9 mouse cellular contexts compared by ENCODE assay signal in the genomic region with DNA sequence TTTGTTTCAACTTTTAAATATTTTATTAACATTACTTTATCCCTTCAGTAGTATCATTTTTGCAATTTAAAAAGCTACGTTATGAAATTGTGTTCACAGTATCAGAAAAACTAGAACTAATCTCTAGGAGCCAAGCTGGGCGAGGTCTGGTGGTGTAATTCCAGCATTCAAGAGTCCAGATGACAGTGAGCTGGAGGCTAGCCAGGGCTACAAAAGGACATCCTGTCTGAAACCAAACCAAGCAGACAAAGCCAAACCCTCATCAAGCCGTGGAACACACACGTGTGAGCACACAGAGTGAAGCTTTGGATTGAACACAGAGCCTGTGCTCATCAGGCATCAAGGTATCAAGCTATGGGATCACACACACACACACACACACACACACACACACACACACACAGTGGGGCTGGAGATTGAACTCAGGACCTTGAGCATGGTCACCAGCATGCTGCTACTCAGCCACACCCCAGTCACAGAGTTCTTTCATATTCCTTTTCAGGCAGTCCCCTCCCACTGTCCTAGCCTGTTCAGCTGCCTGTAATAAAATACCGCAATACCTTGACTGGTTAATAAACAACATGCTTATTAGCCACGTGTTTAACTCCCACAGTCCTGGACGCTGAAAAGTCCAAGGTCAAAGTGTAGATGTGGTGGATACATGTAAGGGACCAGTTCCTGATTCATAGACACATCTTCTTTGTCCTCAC. TPM values are rescaled to one million over a fixed set of nuclear protein-coding genes. Genes with fewer than 3 reads are reported as not detected.
A peak's percentile ranks its signal among the peaks of the same experiment; 100 is the strongest.
DNase-seq lines count a peak whose midpoint lies in the region; ATAC-seq and TF ChIP-seq lines count a peak whose summit lies in the region.
"Had no signal": no experiment of that assay in that cellular context is flagged by ENCODE, and none has a peak within 500 bp of the region (broad histone marks: within the 10 kb centered on the region; RNA-seq: fewer than 3 reads in every experiment).

No protein-coding gene starts in this region.

- H3K27ac ChIP-seq in midbrain, postnatal 0 days (ENCODE audit: low read depth, low read length), result no peak overlapping the region
- H3K27ac ChIP-seq in midbrain, embryonic 14.5 days (replicated peaks; ENCODE audit: low read depth, low read length), result no peak overlapping the region
- H3K27ac ChIP-seq in heart, adult 2 months, result no peak overlapping the region
- no peak overlapping the region for H3K27ac ChIP-seq in stomach, postnatal 0 days (replicated peaks)
- H3K27ac ChIP-seq in midbrain, embryonic 13.5 days, result no peak overlapping the region
- H3K27ac ChIP-seq in forebrain, embryonic 14.5 days (ENCODE audit: low read depth, low read length), result no peak overlapping the region
- H3K27ac ChIP-seq: embryonic facial prominence, embryonic 13.5 days had no signal

- intact Hi-C loops in heart, adult 2 months (cut with DNase I), result no loop called here

- 81% methylated on average over 7 of the region's 7 CpGs for WGBS in midbrain, postnatal 0 days
- 81% methylated on average over 7 of the region's 7 CpGs for WGBS in midbrain, embryonic 14.5 days
- WGBS in heart, adult 2 months, result 20% methylated on average over 7 of the region's 7 CpGs
- WGBS in stomach, postnatal 0 days, result 36% methylated on average over 7 of the region's 7 CpGs
- 87% methylated on average over 7 of the region's 7 CpGs for WGBS in midbrain, embryonic 13.5 days
- WGBS in forebrain, embryonic 14.5 days, result 75% methylated on average over 7 of the region's 7 CpGs

- peak; percentile 69; the same call in 1 of the 2 replicates for TF ChIP-seq EP300 in heart, adult 2 months (IDR thresholded peaks at IDR 0.05; ENCODE audit: insufficient read depth, low read depth, low read length)
- no peak for TF ChIP-seq EP300 in stomach, postnatal 0 days (optimal IDR thresholded peaks at IDR 0.05)

- ATAC-seq in midbrain, postnatal 0 days (ENCODE audit: low FRiP score), result no peak
- ATAC-seq in midbrain, embryonic 14.5 days (ENCODE audit: low FRiP score, low TSS enrichment), result no peak
- ATAC-seq in stomach, postnatal 0 days (ENCODE audit: low FRiP score, low TSS enrichment), result peak; percentile 61
- no peak for ATAC-seq in midbrain, embryonic 13.5 days
- no peak for ATAC-seq in forebrain, embryonic 14.5 days

- H3K9ac ChIP-seq in midbrain, postnatal 0 days (replicated peaks; ENCODE audit: low read length, poor library complexity, severe bottlenecking), result no peak overlapping the region
- no peak overlapping the region for H3K9ac ChIP-seq in midbrain, embryonic 14.5 days (replicated peaks; ENCODE audit: low read length)
- no peak overlapping the region for H3K9ac ChIP-seq in heart, adult 2 months (ENCODE audit: low read depth, low read length)
- no peak overlapping the region for H3K9ac ChIP-seq in stomach, postnatal 0 days (ENCODE audit: low read length)
- H3K9ac ChIP-seq in midbrain, embryonic 13.5 days (replicated peaks), result no peak overlapping the region
- no peak overlapping the region for H3K9ac ChIP-seq in forebrain, embryonic 14.5 days (ENCODE audit: low read length)
- H3K9ac ChIP-seq: embryonic facial prominence, embryonic 13.5 days had no signal

- no peaks in the 10 kb centered on the region for H3K27me3 ChIP-seq in midbrain, postnatal 0 days (ENCODE audit: insufficient read depth, low read length)
- H3K27me3 ChIP-seq in midbrain, embryonic 14.5 days (ENCODE audit: control insufficient read depth, insufficient read depth, low read length), result no peaks in the 10 kb centered on the region
- no peaks in the 10 kb centered on the region for H3K27me3 ChIP-seq in heart, adult 2 months (ENCODE audit: control insufficient read depth, insufficient read depth, low read length)
- H3K27me3 ChIP-seq in stomach, postnatal 0 days (ENCODE audit: control insufficient read depth, insufficient read depth, low read length), result no peaks in the 10 kb centered on the region
- H3K27me3 ChIP-seq in midbrain, embryonic 13.5 days, result no peaks in the 10 kb centered on the region
- no peaks in the 10 kb centered on the region for H3K27me3 ChIP-seq in forebrain, embryonic 14.5 days (replicated peaks; ENCODE audit: control insufficient read depth, insufficient read depth, low read length)
- H3K27me3 ChIP-seq: embryonic facial prominence, embryonic 13.5 days had no signal

- no peaks in the 10 kb centered on the region for H3K79me2 ChIP-seq in heart, adult 2 months (replicated peaks; ENCODE audit: control insufficient read depth, insufficient read depth, low read length)

- TF ChIP-seq POLR2A in heart, adult 2 months (IDR thresholded peaks at IDR 0.05; ENCODE audit: insufficient read depth, low read depth, low read length), result no peak

- no peaks in the 10 kb centered on the region for H3K9me3 ChIP-seq in midbrain, postnatal 0 days (ENCODE audit: low read length)
- no peaks in the 10 kb centered on the region for H3K9me3 ChIP-seq in midbrain, embryonic 14.5 days (ENCODE audit: control insufficient read depth, low read length)
- no peaks in the 10 kb centered on the region for H3K9me3 ChIP-seq in stomach, postnatal 0 days (ENCODE audit: control insufficient read depth, low read length)
- H3K9me3 ChIP-seq in midbrain, embryonic 13.5 days, result no peaks in the 10 kb centered on the region
- no peaks in the 10 kb centered on the region for H3K9me3 ChIP-seq in forebrain, embryonic 14.5 days (replicated peaks; ENCODE audit: control insufficient read depth, low read length)
- H3K9me3 ChIP-seq: embryonic facial prominence, embryonic 13.5 days had no signal

- peak; percentile 21 for DNase-seq in midbrain, postnatal 0 days (ENCODE audit: low spot score)
- no peak for DNase-seq in midbrain, embryonic 14.5 days
- peak; percentile 75 to 82 for DNase-seq in heart, adult 2 months
- peak; percentile 83 for DNase-seq in kidney, postnatal 10 days
- no peak for DNase-seq in stomach, postnatal 0 days (ENCODE audit: low spot score)
- no peak for DNase-seq in layer of hippocampus, adult 9-10 months (ENCODE audit: low spot score)
- DNase-seq in forebrain, embryonic 14.5 days (ENCODE audit: low spot score), result no peak

- H3K4me2 ChIP-seq in midbrain, postnatal 0 days (ENCODE audit: low read depth, low read length, poor library complexity, severe bottlenecking), result no peak overlapping the region
- no peak overlapping the region for H3K4me2 ChIP-seq in midbrain, embryonic 14.5 days (ENCODE audit: low read length)
- H3K4me2 ChIP-seq in stomach, postnatal 0 days (replicated peaks; ENCODE audit: low read depth), result no peak overlapping the region
- H3K4me2 ChIP-seq in midbrain, embryonic 13.5 days (replicated peaks), result no peak overlapping the region
- H3K4me2 ChIP-seq in forebrain, embryonic 14.5 days (ENCODE audit: low read length), result no peak overlapping the region
- H3K4me2 ChIP-seq: embryonic facial prominence, embryonic 13.5 days had no signal

- TF ChIP-seq CTCF in midbrain, postnatal 0 days (IDR thresholded peaks at IDR 0.05), result no peak
- TF ChIP-seq CTCF in heart, adult 2 months (IDR thresholded peaks at IDR 0.05), result no peak
- no peak for TF ChIP-seq CTCF in stomach, postnatal 0 days (IDR thresholded peaks at IDR 0.05; ENCODE audit: low read depth)

- no peaks in the 10 kb centered on the region for H3K4me1 ChIP-seq in midbrain, postnatal 0 days (ENCODE audit: insufficient read depth, low read length)
- no peaks in the 10 kb centered on the region for H3K4me1 ChIP-seq in midbrain, embryonic 14.5 days (ENCODE audit: control insufficient read depth, insufficient read depth, low read length)
- H3K4me1 ChIP-seq in heart, adult 2 months (ENCODE audit: control insufficient read depth, insufficient read depth, low read length), result peaks cover 5% of the 10 kb centered on the region
- no peaks in the 10 kb centered on the region for H3K4me1 ChIP-seq in stomach, postnatal 0 days (replicated peaks; ENCODE audit: control insufficient read depth, insufficient read depth)
- H3K4me1 ChIP-seq in midbrain, embryonic 13.5 days (replicated peaks), result peaks cover 3% of the 10 kb centered on the region
- H3K4me1 ChIP-seq in forebrain, embryonic 14.5 days (ENCODE audit: control insufficient read depth, insufficient read depth, low read length), result no peaks in the 10 kb centered on the region
- H3K4me1 ChIP-seq: embryonic facial prominence, embryonic 13.5 days had no signal

- H3K4me3 ChIP-seq in midbrain, postnatal 0 days (ENCODE audit: low read depth, low read length), result no peak overlapping the region
- H3K4me3 ChIP-seq in midbrain, embryonic 14.5 days (replicated peaks; ENCODE audit: low read depth, low read length), result no peak overlapping the region
- no peak overlapping the region for H3K4me3 ChIP-seq in heart, adult 2 months
- H3K4me3 ChIP-seq in stomach, postnatal 0 days (ENCODE audit: low read depth, low read length), result no peak overlapping the region
- no peak overlapping the region for H3K4me3 ChIP-seq in midbrain, embryonic 13.5 days (replicated peaks)
- no peak overlapping the region for H3K4me3 ChIP-seq in forebrain, embryonic 14.5 days (ENCODE audit: low read depth, low read length)
- H3K4me3 ChIP-seq: embryonic facial prominence, embryonic 13.5 days had no signal

- H3K36me3 ChIP-seq in midbrain, postnatal 0 days (ENCODE audit: insufficient read depth, low read length), result no peaks in the 10 kb centered on the region
- H3K36me3 ChIP-seq in midbrain, embryonic 14.5 days (ENCODE audit: control insufficient read depth, insufficient read depth, low read length), result no peaks in the 10 kb centered on the region
- no peaks in the 10 kb centered on the region for H3K36me3 ChIP-seq in heart, adult 2 months (ENCODE audit: control insufficient read depth, insufficient read depth, low read length)
- H3K36me3 ChIP-seq in stomach, postnatal 0 days (ENCODE audit: control insufficient read depth, insufficient read depth, low read length), result no peaks in the 10 kb centered on the region
- no peaks in the 10 kb centered on the region for H3K36me3 ChIP-seq in midbrain, embryonic 13.5 days
- no peaks in the 10 kb centered on the region for H3K36me3 ChIP-seq in forebrain, embryonic 14.5 days (ENCODE audit: control insufficient read depth, insufficient read depth, low read length)
- H3K36me3 ChIP-seq: embryonic facial prominence, embryonic 13.5 days had no signal

RNA-seq across cellular contexts. Expression of gene Slc30a5, which starts 9.9 kb away (rescaled TPM):
- total RNA-seq in midbrain, postnatal 0 days (2014; rRNA removed), result 41.7 and 48.6 TPM in 2 replicates
- polyA plus RNA-seq in midbrain, postnatal 0 days (2015; fragmentation: Nextera tagmentation; extraction: Ambion mirVana), result 21.7 and 22.3 TPM in 2 replicates
- 29.0 and 38.7 TPM in 2 replicates for polyA plus RNA-seq in midbrain, embryonic 14.5 days (2014; fragmentation: Nextera tagmentation; extraction: Ambion mirVana)
- total RNA-seq in heart, adult 2 months (2021), result 10 to 100 TPM; 21.0 to 21.2 TPM
- 13.4 and 25.0 TPM in 2 replicates for polyA plus RNA-seq in heart, adult 2 months (2012; rRNA removed)
- polyA plus RNA-seq in stomach, postnatal 0 days (2015; fragmentation: Nextera tagmentation; extraction: Ambion mirVana), result 37.0 and 38.3 TPM in 2 replicates
- polyA plus RNA-seq in midbrain, embryonic 13.5 days (2015; fragmentation: Nextera tagmentation; extraction: Ambion mirVana), result 30.3 and 32.5 TPM in 2 replicates
- polyA plus RNA-seq in forebrain, embryonic 14.5 days (2014; fragmentation: Nextera tagmentation; extraction: Ambion mirVana), result 35.8 and 39.4 TPM in 2 replicates

RNA-seq across cellular contexts. Expression of gene Ccnb1, which starts 56.8 kb away (rescaled TPM):
- 12.7 and 22.5 TPM in 2 replicates for total RNA-seq in midbrain, postnatal 0 days (2014; rRNA removed)
- polyA plus RNA-seq in midbrain, postnatal 0 days (2015; fragmentation: Nextera tagmentation; extraction: Ambion mirVana), result 11.5 and 11.7 TPM in 2 replicates
- polyA plus RNA-seq in midbrain, embryonic 14.5 days (2014; fragmentation: Nextera tagmentation; extraction: Ambion mirVana), result 31.0 and 69.9 TPM in 2 replicates
- total RNA-seq in heart, adult 2 months (2021), result under 1 TPM; 0.21 to 0.41 TPM
- polyA plus RNA-seq in heart, adult 2 months (2012; rRNA removed), result 0.35 and 0.59 TPM in 2 replicates
- 34.5 and 47.0 TPM in 2 replicates for polyA plus RNA-seq in stomach, postnatal 0 days (2015; fragmentation: Nextera tagmentation; extraction: Ambion mirVana)
- polyA plus RNA-seq in midbrain, embryonic 13.5 days (2015; fragmentation: Nextera tagmentation; extraction: Ambion mirVana), result 119 and 130 TPM in 2 replicates
- 164 and 215 TPM in 2 replicates for polyA plus RNA-seq in forebrain, embryonic 14.5 days (2014; fragmentation: Nextera tagmentation; extraction: Ambion mirVana)

Comparison
In these comparisons a context has a peak if more than half of its experiments do, and no peak if none do; other contexts are left out.
1. DNase-seq: peak in midbrain, postnatal 0 days (single experiment), heart, adult 2 months (2 of 2) and kidney, postnatal 10 days (single experiment); none in midbrain, embryonic 14.5 days (single experiment), stomach, postnatal 0 days (single experiment), layer of hippocampus, adult 9-10 months (single experiment) and forebrain, embryonic 14.5 days (single experiment).